Mouse (Mus musculus): ENCODE measurements around the gene Mcur1. TPM values are rescaled to one million over a fixed set of nuclear protein-coding genes. Genes with fewer than 3 reads are reported as not detected.

Gene Mcur1
- polyA plus RNA-seq, 1 experiment from 2014 or later = 5.7 TPM

GRCm38 (mm10) chr13:43503395-43503850 is 56.6 kb downstream of the Mcur1 start:
- no peaks in the 10 kb centered on the region for H3K27me3 ChIP-seq
- no peak overlapping the region for H3K9ac ChIP-seq
- no peaks in the 10 kb centered on the region for H3K36me3 ChIP-seq (replicated peaks)
- no peak overlapping the region for H3K27ac ChIP-seq (replicated peaks)
- no peaks in the 10 kb centered on the region for H3K9me3 ChIP-seq (replicated peaks)
- H3K4me2 ChIP-seq = peak overlapping the region; percentile 58
- 4% methylated on average over 19 of the region's 19 CpGs for WGBS (ENCODE audit: insufficient replicate concordance)
- ATAC-seq (ENCODE audit: insufficient read depth) = no peak
- peak overlapping the region; percentile 15 for H3K4me3 ChIP-seq (replicated peaks)
- H3K4me1 ChIP-seq (replicated peaks) = peaks cover 8% of the 10 kb centered on the region; the same call in 1 of the 2 replicates

GRCm38 (mm10) chr13:43501601-43502000 is 58.4 kb downstream of the Mcur1 start:
- H3K4me1 ChIP-seq (replicated peaks) = peaks cover 8% of the 10 kb centered on the region; the same call in 1 of the 2 replicates
- H3K27me3 ChIP-seq = no peaks in the 10 kb centered on the region
- peaks cover 3% of the 10 kb centered on the region; the same call in 1 of the 2 replicates for H3K9me3 ChIP-seq (replicated peaks)
- H3K9ac ChIP-seq = no peak overlapping the region
- no peaks in the 10 kb centered on the region for H3K36me3 ChIP-seq (replicated peaks)
- 85% methylated on average over 5 of the region's 5 CpGs for WGBS (ENCODE audit: insufficient replicate concordance)
- H3K4me2 ChIP-seq = no peak overlapping the region
- ATAC-seq (ENCODE audit: insufficient read depth) = no peak
- no peak overlapping the region for H3K4me3 ChIP-seq (replicated peaks)
- H3K27ac ChIP-seq (replicated peaks) = no peak overlapping the region

- Histone ChIP-seq H3K4me2 (no peak overlapping the region), H3K27ac (replicated peaks) (no peak overlapping the region), H3K9ac (no peak overlapping the region), H3K4me3 (replicated peaks) (no peak overlapping the region), H3K4me1 (replicated peaks) (peaks cover 8% of the 10 kb centered on the region; the same call in 1 of the 2 replicates), H3K9me3 (replicated peaks) (peaks cover 3% of the 10 kb centered on the region; the same call in 1 of the 2 replicates), H3K27me3 (no peaks in the 10 kb centered on the region), H3K36me3 (replicated peaks) (no peaks in the 10 kb centered on the region)
- no peak for ATAC-seq (ENCODE audit: insufficient read depth)
- WGBS (ENCODE audit: insufficient replicate concordance) = 62% methylated on average over 4 of the region's 4 CpGs
Measured at GRCm38 (mm10) chr13:43500483-43500850, 59.5 kb downstream of the Mcur1 start.

GRCm38 (mm10) chr13:43499731-43500482 is 60.1 kb downstream of the Mcur1 start:
- H3K4me3 ChIP-seq (replicated peaks) = no peak overlapping the region
- 56% methylated on average over 7 of the region's 7 CpGs for WGBS (ENCODE audit: insufficient replicate concordance)
- no peak overlapping the region for H3K4me2 ChIP-seq
- H3K4me1 ChIP-seq (replicated peaks) = peaks cover 8% of the 10 kb centered on the region; the same call in 1 of the 2 replicates
- ATAC-seq (ENCODE audit: insufficient read depth) = no peak
- H3K9me3 ChIP-seq (replicated peaks) = peaks cover 3% of the 10 kb centered on the region; the same call in 1 of the 2 replicates
- no peak overlapping the region for H3K27ac ChIP-seq (replicated peaks)
- no peak overlapping the region for H3K9ac ChIP-seq
- H3K27me3 ChIP-seq = no peaks in the 10 kb centered on the region
- H3K36me3 ChIP-seq (replicated peaks) = no peaks in the 10 kb centered on the region

GRCm38 (mm10) chr13:43498849-43499248 is 61.1 kb downstream of the Mcur1 start:
- peaks cover 8% of the 10 kb centered on the region; the same call in 1 of the 2 replicates for H3K4me1 ChIP-seq (replicated peaks)
- no peak for ATAC-seq (ENCODE audit: insufficient read depth)
- 78% methylated on average over 14 of the region's 14 CpGs for WGBS (ENCODE audit: insufficient replicate concordance)
- no peak overlapping the region for H3K4me2 ChIP-seq
- no peak overlapping the region for H3K4me3 ChIP-seq (replicated peaks)
- H3K27me3 ChIP-seq = no peaks in the 10 kb centered on the region
- no peaks in the 10 kb centered on the region for H3K36me3 ChIP-seq (replicated peaks)
- peaks cover 3% of the 10 kb centered on the region; the same call in 1 of the 2 replicates for H3K9me3 ChIP-seq (replicated peaks)
- no peak overlapping the region for H3K9ac ChIP-seq
- no peak overlapping the region for H3K27ac ChIP-seq (replicated peaks)

- Histone ChIP-seq H3K36me3 (replicated peaks) (no peaks in the 10 kb centered on the region), H3K27ac (replicated peaks) (no peak overlapping the region), H3K9ac (no peak overlapping the region), H3K27me3 (no peaks in the 10 kb centered on the region), H3K4me1 (replicated peaks) (no peaks in the 10 kb centered on the region; the same call in 1 of the 2 replicates), H3K9me3 (replicated peaks) (peaks cover 3% of the 10 kb centered on the region; the same call in 1 of the 2 replicates), H3K4me2 (no peak overlapping the region), H3K4me3 (replicated peaks) (no peak overlapping the region)
- no peak for ATAC-seq (ENCODE audit: insufficient read depth)
- 77% methylated on average over 3 of the region's 3 CpGs for WGBS (ENCODE audit: insufficient replicate concordance)
Measured at GRCm38 (mm10) chr13:43497769-43498168, 62.2 kb downstream of the Mcur1 start.

- WGBS (ENCODE audit: insufficient replicate concordance) = 15% methylated on average over 2 of the region's 2 CpGs
Measured at GRCm38 (mm10) chr13:43496660-43497059, 63.3 kb downstream of the Mcur1 start.

GRCm38 (mm10) chr13:43495645-43496044 is 64.3 kb downstream of the Mcur1 start:
- 72% methylated on average over 7 of the region's 7 CpGs for WGBS (ENCODE audit: insufficient replicate concordance)
- H3K27me3 ChIP-seq = no peaks in the 10 kb centered on the region
- H3K36me3 ChIP-seq (replicated peaks) = no peaks in the 10 kb centered on the region
- peaks cover 3% of the 10 kb centered on the region; the same call in 1 of the 2 replicates for H3K9me3 ChIP-seq (replicated peaks)
- no peak overlapping the region for H3K4me2 ChIP-seq
- H3K9ac ChIP-seq = no peak overlapping the region
- ATAC-seq (ENCODE audit: insufficient read depth) = no peak
- H3K4me3 ChIP-seq (replicated peaks) = no peak overlapping the region
- no peaks in the 10 kb centered on the region; the same call in 1 of the 2 replicates for H3K4me1 ChIP-seq (replicated peaks)
- H3K27ac ChIP-seq (replicated peaks) = no peak overlapping the region

More at GRCm38 (mm10) chr13:43496660-43497059, 63.3 kb downstream of the Mcur1 start:
- Histone ChIP-seq H3K4me1 (replicated peaks) (no peaks in the 10 kb centered on the region; the same call in 1 of the 2 replicates), H3K4me3 (replicated peaks) (no peak overlapping the region), H3K27ac (replicated peaks) (no peak overlapping the region), H3K9ac (no peak overlapping the region), H3K27me3 (no peaks in the 10 kb centered on the region), H3K4me2 (no peak overlapping the region), H3K9me3 (replicated peaks) (peaks cover 3% of the 10 kb centered on the region; the same call in 1 of the 2 replicates), H3K36me3 (replicated peaks) (no peaks in the 10 kb centered on the region)
- ATAC-seq (ENCODE audit: insufficient read depth) = no peak

- no peak overlapping the region for H3K9ac ChIP-seq
- no peaks in the 10 kb centered on the region for H3K36me3 ChIP-seq (replicated peaks)
- no peaks in the 10 kb centered on the region for H3K27me3 ChIP-seq
- no peak overlapping the region for H3K4me2 ChIP-seq
- no peak overlapping the region for H3K4me3 ChIP-seq (replicated peaks)
- no peak for ATAC-seq (ENCODE audit: insufficient read depth)
- H3K27ac ChIP-seq (replicated peaks) = no peak overlapping the region
- peaks cover 3% of the 10 kb centered on the region; the same call in 1 of the 2 replicates for H3K9me3 ChIP-seq (replicated peaks)
- no peaks in the 10 kb centered on the region; the same call in 1 of the 2 replicates for H3K4me1 ChIP-seq (replicated peaks)
- WGBS (ENCODE audit: insufficient replicate concordance) = 74% methylated on average over 7 of the region's 7 CpGs
Measured at GRCm38 (mm10) chr13:43493725-43494124, 66.3 kb downstream of the Mcur1 start.

GRCm38 (mm10) chr13:43493058-43493481 is 66.9 kb downstream of the Mcur1 start:
- H3K4me1 ChIP-seq (replicated peaks) = no peaks in the 10 kb centered on the region; the same call in 1 of the 2 replicates
- H3K4me2 ChIP-seq = no peak overlapping the region
- H3K4me3 ChIP-seq (replicated peaks) = no peak overlapping the region
- no peak overlapping the region for H3K9ac ChIP-seq
- H3K9me3 ChIP-seq (replicated peaks) = peaks cover 3% of the 10 kb centered on the region; the same call in 1 of the 2 replicates
- no peak overlapping the region for H3K27ac ChIP-seq (replicated peaks)
- H3K27me3 ChIP-seq = no peaks in the 10 kb centered on the region
- ATAC-seq (ENCODE audit: insufficient read depth) = no peak
- 63% methylated on average over 11 of the region's 11 CpGs for WGBS (ENCODE audit: insufficient replicate concordance)
- H3K36me3 ChIP-seq (replicated peaks) = no peaks in the 10 kb centered on the region

All from liver, embryonic 15.5 days (tissue).